Mouse (Mus musculus): ENCODE data around the gene Clcnka.

DNA sequence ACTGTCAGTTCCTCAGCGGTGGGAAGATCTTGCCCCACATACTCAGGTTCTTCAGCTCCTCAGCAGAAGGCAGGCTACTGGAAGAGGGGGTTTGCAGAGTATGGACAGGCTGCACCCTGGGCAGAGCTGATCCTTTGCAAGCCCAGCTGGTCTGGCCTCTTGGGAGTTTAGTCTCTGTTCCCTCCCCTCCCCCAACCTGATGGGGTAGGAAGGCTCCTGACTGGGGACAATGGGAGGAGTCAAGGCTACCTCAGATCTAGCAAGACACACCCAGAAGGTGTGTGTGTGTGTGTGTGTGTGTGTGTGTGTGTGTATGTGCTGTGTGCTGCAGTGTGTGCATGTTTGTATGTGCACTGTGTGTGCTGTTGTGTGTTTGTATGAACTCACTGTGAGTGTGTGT lies 59.7 kb downstream of the Clcnka start:
- TF ChIP-seq POLR2A (IDR thresholded peaks at IDR 0.05; ENCODE audit: borderline replicate concordance, insufficient read depth, low read length) (no peak), CTCF (IDR thresholded peaks at IDR 0.05; ENCODE audit: borderline replicate concordance, insufficient read depth, low read depth, low read length) (no peak)
